Mouse (Mus musculus) mature B cell (primary cell): Measurements from ENCODE around the gene Alad.
"Not testable (repeated sequence)": the region's sequence is repeated elsewhere in the genome, so short reads cannot be mapped to it uniquely, and the experiment has no call there.

Experiments
- in situ Hi-C: fragments of 300-500 bp; cut with MboI; formaldehyde crosslinking; loops from 2 replicates; pipeline ENCODE4 v1.14.3; 2019

The Alad gene

DNA sequence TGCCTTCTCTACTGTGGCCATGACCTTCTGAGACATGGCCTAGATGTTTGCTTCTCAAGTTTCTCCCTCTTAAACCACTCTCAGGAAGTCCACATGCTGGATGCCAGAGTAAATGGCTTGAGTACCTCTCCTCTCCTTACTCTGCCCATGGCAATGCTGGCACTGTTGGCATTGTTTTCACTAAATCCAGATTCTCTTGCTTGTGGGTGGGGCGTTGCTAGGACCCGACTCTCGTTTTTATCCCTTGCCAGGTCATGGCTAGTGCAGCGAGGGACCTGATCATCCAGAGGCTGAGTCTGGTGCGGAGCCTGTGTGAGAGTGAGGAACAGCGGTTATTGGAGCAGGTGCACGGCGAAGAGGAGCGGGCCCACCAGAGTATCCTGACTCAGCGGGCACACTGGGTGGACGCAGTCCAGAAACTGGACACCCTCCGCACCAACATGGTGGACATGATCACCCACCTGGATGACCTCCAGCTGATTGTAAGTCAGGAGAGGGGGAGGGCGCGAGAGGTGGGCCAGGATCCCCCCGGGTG, 33.5 kb downstream of the Alad start:
- in situ Hi-C loops: no loop called here

- in situ Hi-C loops: no loop called here
Observed at GRCm38 (mm10) chr4:62485450-62486161, 34.1 kb downstream of the Alad start.

- in situ Hi-C loops: loop anchor here (5.0 kb wide), 1 partner anchor 32 kb away; the partner anchor contains the start of gene Alad
Observed at GRCm38 (mm10) chr4:62484928-62485327, 34.8 kb downstream of the Alad start.

- in situ Hi-C loops: loop anchor here (5.0 kb wide), 1 partner anchor 36 kb away; the partner anchor contains the start of gene Alad
Observed at GRCm38 (mm10) chr4:62480709-62481605, 38.8 kb downstream of the Alad start.

DNA sequence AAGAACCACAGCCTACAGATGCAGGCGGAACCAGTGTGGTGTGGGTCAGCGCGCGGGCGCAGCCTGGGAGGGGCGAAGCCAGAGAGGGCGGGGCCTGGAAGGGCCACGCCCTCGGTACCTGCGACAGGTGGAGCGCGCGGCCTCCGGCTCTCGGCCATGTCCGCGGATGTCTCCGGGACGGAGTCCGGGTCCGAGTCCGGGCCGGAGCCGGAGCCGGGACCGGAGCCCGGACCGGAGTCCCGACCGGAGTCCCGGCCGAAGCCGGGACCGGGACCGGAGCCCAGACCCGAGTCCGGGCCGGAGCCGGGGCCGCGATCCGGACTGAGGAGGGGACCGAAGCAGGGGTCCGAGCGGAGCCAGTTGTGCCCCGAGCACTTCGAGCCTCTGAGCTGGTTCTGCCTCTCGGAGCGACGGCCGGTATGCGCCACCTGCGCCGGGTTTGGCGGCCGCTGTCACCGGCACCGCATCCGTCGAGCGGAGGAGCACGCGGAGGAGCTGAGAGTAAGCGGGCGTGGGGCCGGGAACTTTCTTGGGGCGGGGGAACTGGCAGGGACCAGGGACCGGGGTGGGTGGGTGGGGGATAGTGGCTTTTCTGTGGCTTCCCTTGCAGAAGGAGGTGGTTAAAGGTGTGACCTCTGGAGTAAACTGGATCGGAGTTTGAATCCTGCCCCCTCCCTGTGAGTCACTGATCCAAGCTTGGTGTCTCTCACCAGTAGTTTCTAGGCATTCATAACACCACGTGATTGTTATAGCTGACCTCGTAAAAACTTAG, 39.6 kb downstream of the Alad start, which contains the start of gene Bspry:
Gene Bspry (plus strand): TSS at position 117 of the 772 bp plus-strand sequence.
- in situ Hi-C loops: loop anchor here (5.0 kb wide), 1 partner anchor 37 kb away; the partner anchor contains the start of gene Alad

GRCm38 (mm10) chr4:62479593-62479936, 40.2 kb downstream of the Alad start:
- in situ Hi-C loops: not testable (repeated sequence)

DNA sequence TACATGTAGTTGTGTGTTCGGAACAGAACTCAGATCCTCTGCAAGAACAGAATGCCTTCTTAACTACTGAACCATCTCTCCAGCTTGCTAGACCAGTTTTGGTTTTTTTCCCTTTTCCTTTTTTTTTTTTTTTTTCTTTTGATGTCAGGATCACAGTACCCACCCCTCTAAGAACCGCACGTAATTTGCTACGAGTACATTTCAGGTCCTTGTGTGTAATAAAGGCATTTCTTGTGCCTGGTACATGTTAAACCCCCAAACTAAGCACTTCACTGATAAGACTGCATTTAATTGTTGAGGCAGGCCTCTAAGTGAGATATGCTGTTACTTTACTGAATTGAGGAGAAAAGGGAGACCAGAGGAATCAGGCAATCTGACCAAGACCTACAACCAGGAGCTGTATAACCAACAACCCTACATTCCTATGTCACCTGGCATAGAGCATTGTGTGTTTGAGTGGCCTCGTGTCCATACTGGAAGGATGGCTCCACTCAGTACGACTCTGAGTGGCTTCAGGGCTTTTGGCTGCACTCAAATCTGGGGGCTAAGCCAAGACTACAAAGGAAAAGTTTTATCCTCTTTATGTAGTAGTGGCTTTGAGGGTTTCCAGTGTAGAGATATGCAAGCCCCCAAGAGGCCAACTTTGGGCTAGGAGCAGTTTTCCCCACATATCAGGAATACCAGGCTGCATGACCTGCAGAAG, 42.0 kb downstream of the Alad start:
- in situ Hi-C loops: no loop called here

GRCm38 (mm10) chr4:62475793-62476192, 43.9 kb downstream of the Alad start:
- in situ Hi-C loops: no loop called here

DNA sequence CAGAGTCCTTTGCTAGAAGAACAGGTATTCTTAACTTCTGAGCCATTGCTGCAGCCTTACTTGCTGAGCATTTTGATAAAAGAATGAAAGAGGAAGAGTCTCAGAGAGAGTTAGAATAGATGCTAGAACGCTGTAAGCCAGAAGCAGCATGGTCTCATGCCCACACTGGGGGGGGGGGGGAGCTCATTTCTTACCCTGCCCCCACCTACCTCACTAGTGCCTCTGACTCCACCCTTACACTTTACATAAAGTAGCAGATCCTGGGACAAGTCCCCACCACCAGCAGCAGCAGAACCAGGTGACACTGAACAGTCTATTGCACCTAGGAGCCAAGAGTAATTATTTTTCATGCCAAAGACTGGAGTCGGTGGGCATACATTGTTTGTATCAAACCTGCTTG, 44.6 kb downstream of the Alad start:
- in situ Hi-C loops: no loop called here

- in situ Hi-C loops: no loop called here
Observed at GRCm38 (mm10) chr4:62472071-62472470, 47.6 kb downstream of the Alad start.

- in situ Hi-C loops: no loop called here
Observed at GRCm38 (mm10) chr4:62470598-62471051, 49.1 kb downstream of the Alad start, which contains the start of gene Wdr31. Gene Wdr31, minus strand, starts transcription at chr4:62470896.

DNA sequence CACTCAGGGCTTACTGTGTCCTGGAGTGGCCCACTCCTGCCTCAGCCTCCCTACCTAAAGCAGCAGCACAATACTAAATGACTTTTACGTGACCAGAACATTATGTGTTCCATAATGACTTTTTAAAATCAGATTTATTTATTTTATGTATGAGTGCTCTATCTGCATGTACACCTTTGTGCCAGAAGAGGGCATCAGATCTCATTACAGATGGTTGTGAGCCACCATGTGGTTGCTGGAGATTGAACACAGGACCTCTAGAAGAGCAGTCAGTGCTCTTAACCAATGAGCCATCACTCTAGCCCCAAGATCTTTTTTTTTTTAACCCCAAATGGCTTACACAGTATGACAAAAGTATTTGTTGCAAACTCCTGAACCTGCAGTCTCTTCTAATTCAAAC, 51.6 kb downstream of the Alad start:
- in situ Hi-C loops: no loop called here

- in situ Hi-C loops: no loop called here
Observed at GRCm38 (mm10) chr4:62463124-62463523, 56.6 kb downstream of the Alad start.

DNA sequence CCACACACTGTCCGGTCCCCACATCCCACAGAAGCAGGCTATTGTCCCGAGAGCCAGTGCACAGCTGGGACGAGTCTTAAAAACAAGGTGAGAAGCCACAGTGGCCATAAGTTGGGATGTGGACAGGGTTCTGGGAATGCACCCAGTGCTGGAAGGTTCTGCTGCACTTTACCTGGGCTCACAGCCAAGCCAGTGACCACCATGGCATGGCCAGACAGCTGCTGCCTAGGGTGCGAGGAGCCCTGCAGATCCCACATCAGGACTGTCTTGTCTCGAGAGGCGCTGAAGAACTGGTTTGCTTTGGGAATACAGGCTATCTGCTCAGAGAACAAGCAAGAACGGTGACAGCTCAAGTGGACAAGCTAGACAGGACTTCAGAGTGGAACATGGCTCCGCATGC, 59.4 kb downstream of the Alad start:
- in situ Hi-C loops: no loop called here
